Mouse (Mus musculus) layer of hippocampus, postnatal 14 days (tissue): ENCODE measurements at regions not wholly inside any gene's neighbourhood (a gene's known extent, or its start where the extent isn't known, plus 50 kb on each side); places are given as distances from the start of the nearest gene placed in this dataset.
"Not testable (repeated sequence)": the region's sequence is repeated elsewhere in the genome, so short reads cannot be mapped to it uniquely, and the experiment has no call there.

Experiments used
- DNase-seq, 2 experiments: peaks; one replicate each; pipeline ENCODE4 v3.0.0; 2021 to 2022; ENCODE audit warnings: low spot score in 2 of 2, mixed read lengths in 1 of 2

- DNase-seq: no peak
Observed at GRCm38 (mm10) chr16:89718921-89719320, 147.9 kb upstream of the Krtap11-1 start.

- DNase-seq: not testable (repeated sequence)
Observed at GRCm38 (mm10) chr16:89715716-89716115, 144.7 kb upstream of the Krtap11-1 start.

- no peak for DNase-seq
Observed at GRCm38 (mm10) chr16:89704316-89704715, 133.3 kb upstream of the Krtap11-1 start.

DNA sequence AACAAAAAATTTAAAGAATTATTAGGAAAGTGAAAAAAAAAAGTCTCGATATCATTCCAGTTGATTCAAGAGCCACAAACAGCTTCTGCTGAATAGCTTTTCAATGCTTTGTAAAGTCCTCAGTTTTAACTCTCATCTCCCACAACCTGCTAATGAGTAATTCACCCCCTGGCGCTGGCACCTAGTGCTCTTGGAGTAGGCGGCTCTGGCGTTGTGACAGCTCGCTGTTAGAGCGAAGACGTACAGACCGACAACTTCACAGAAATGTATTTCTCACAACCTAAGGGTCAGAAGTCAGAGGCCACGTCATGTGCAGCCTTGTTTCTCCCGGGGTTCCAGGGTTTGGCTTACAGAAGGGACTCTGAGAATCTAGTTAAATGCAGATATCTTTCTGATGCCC, 132.2 kb upstream of the Krtap11-1 start:
- peak in 1 of 2 experiments; percentile 38 for DNase-seq

- DNase-seq: no peak
Observed at GRCm38 (mm10) chr16:89702406-89702805, 131.4 kb upstream of the Krtap11-1 start.

DNA sequence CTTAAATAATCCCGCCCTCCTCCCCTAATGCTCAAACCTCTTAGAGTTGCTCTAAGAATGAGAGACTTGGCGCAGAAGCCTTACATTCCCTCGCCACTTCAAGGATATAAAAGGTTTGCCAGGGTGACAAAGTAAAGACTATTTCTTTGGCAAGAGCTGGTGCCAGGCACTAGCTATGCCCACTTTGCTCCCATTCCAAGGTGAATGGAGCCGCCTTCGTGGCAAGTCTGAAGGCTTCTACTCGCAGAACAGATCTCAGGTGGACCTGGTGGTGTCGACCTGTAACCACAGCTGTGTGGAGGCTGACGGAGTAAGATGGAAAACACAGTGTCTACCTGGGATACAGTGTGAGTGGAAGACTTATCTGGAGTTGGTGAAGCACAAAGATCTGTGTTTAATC, 130.8 kb upstream of the Krtap11-1 start:
- DNase-seq: no peak

- no peak for DNase-seq
Observed at GRCm38 (mm10) chr16:89699710-89700109, 128.7 kb upstream of the Krtap11-1 start.

DNA sequence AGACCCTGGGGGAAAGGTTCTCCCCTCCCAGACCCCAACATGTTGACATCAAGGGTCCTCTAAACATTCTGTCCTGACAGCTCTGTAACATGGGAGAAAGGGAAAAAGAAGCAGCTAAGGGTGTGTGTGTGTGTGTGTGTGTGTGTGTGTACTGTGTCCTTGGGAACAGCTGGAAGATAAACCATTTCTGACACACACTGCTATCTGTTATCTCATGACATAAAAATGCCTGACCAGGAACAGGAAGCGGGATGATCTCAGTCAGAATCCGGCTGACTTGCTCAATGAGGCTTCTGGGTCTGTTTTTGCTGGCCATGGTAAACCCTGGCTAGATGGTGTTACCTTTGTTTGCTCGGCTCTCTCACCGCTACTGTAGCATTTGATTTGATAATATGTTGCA, 124.8 kb upstream of the Krtap11-1 start:
- DNase-seq: no peak

- no peak for DNase-seq
Observed at GRCm38 (mm10) chr16:89695406-89695805, 124.4 kb upstream of the Krtap11-1 start.

DNA sequence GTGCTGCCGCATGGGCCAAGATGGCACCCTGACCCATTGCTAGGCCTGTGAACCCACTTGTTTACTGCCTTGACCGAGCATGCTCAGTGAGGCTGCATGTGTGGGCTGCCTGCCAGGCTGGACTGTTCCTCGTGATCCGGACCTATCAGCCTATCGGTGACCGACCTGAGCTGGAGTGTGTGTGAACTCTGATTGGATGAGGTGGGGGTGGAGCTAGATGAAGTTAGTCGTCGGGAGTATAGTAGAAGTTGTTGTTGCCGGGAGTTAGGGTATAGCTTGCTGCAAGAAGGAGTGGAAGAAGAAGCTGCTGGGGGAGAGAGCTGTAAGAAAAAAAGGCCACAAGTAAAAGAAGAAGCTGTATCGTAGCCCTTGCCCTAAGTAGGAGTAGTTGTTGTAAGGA, 122.3 kb upstream of the Krtap11-1 start:
- DNase-seq: no peak

GRCm38 (mm10) chr16:89679438-89679837, 108.5 kb upstream of the Krtap11-1 start:
- DNase-seq: no peak

GRCm38 (mm10) chr16:89678446-89679015, 107.5 kb upstream of the Krtap11-1 start:
- DNase-seq: no peak

DNA sequence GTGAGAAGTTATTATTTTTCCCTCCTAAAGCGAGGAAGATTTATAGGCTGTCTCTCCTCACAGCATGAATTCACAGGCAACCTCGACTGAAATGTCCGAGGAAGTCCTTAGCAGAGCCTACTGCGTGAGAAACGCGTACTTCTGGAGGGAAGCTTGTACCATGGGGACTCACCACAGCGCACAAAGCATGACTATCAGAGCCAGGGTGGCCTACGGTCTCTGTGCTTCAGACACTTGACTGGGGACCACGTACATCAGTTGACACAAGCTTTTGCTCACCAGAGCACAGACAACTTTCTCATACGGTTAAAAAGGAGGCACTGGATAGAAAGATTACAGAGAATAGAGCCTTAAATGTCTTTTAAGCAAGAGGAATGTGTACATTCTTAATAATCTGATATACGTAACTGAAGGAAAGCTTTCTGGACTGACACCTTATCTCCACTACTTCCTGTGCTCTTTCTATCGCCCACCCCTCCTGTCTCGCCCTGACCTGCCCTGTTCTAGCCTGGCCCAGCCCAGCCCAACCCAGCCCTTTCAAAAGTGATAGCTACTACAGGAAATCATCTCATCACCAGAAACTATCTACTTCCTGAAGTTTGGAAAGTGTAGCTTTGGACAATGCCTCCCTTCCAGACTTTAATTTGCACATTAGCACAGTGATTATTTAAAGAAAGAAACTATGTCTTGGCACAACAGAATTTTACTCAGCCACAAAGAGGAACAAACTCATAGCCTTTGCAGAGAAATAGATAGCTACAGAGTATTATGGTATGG, 104.2 kb upstream of the Krtap11-1 start:
- DNase-seq: no peak

DNA sequence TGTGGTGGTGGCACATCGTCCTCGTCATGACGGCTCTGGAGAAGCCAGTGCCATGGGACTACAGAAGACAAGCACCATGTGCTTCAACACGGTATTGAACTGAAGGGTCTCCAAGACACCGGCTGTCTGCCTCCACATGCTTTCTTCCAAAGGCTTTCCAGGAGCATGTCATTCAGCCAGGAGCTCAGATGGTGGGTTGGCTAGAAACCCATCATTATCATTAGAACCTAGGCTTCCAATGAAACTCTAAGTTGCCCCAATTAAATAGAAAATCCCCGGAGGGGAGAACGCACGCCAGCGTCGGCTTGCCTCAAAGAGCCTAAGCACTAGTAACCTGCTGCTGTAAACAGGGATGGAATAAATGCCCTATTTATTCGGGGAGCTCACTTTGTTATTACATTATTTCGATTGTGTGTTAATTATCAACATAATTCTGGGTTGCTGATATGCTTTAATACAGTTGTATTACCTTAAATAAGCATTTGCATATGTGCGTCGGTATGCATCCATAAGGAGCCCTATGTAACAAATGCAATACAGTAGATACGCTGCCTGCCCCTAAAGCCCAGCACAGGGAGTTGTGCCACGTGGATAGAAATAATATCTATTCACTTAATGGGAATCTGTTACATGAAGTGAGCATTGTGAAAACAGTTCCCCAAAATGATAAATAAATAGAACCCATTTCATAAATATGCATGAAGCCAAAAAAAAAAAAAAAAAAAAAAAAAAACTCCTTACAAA, 103.3 kb upstream of the Krtap11-1 start:
- DNase-seq: peak; percentile 14 to 63

DNA sequence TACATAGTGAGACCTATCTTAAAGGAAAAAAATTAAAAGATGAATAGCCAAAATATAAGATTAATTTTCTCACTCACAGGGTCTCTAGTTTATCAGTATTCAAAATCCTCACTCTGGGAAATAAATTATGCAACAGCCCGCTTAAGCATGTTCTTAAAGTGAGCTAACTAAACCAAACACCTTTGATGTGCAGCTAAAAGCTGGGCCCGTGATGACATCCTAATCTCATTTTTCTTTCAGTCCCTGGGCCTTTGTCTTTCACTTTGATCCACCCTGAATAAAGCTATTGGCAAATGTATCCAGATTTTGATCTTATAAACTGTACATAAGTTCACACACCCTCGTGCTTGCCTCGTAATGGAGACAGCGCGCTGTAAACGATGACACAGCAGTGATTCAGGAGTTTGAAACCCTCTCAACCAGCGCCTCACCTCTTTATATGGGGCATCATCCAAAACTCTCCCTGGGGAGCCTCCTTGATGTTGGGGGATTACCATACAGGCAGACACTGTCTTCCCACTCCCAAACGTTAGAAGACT, 100.3 kb upstream of the Krtap11-1 start:
- no peak for DNase-seq

- DNase-seq: no peak
Observed at GRCm38 (mm10) chr16:89660071-89660470, 89.1 kb upstream of the Krtap11-1 start.

GRCm38 (mm10) chr16:89656036-89656435, 85.1 kb upstream of the Krtap11-1 start:
- no peak for DNase-seq

- DNase-seq: no peak
Observed at GRCm38 (mm10) chr16:89648651-89649050, 77.7 kb upstream of the Krtap11-1 start.

GRCm38 (mm10) chr16:89633917-89634601, 63.1 kb upstream of the Krtap11-1 start:
- DNase-seq: no peak

DNA sequence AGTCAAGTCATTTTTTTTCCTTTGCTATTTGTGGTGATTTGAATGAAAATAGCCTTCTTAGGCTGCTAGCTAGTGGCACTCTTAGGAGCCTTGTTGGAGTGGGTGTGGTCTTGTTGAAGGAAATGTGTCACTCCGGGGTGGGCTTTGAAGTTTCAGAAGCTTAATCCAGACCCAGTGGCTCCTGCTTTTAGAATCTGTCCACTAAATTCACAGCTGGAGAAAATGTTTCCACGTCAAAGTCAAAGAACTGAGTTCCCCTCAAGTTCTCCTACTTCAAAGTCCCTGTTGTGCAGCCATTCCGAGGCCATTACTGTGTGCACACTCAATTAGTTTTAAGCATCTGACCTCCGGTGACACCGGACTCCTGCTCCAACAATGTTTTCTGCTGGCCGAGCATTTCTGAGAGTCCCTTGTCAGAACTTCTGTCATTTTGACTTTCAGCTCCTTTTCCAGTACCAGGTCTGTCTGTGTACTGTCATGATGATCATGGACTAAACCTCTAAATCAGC, 61.2 kb upstream of the Krtap11-1 start:
- no peak for DNase-seq
